ENCODE assay signal across 15 mouse cellular contexts in the genomic region with DNA sequence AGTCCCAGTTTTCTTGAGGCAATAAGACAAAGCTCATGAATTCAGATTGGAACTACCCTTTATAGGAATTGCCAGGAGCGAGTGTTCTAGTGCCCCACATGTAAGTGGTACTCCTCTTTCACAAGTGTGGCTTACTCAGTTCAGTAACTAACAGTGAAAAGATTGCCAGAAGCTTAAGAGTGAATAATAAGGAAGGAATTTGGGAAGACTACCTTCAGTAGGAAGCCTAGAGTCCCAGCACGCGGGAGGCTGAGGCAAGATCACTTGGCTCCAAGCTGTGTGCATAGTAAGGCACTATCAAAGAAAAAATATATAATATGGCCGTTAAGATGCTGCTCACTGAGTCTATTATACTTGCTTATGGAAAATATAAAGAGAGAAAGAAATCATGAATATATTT. TPM values are rescaled to one million over a fixed set of nuclear protein-coding genes. Genes with fewer than 3 reads are reported as not detected.
DNase-seq lines count a peak whose midpoint lies in the region; ATAC-seq and TF ChIP-seq lines count a peak whose summit lies in the region.
"Had no signal": no experiment of that assay in that cellular context is flagged by ENCODE, and none has a peak within 500 bp of the region (broad histone marks: within the 10 kb centered on the region; RNA-seq: fewer than 3 reads in every experiment).

No protein-coding gene starts in this region.

- H3K36me3 ChIP-seq in midbrain, embryonic 10.5 days = no peaks in the 10 kb centered on the region
- H3K36me3 ChIP-seq in midbrain, postnatal 0 days (ENCODE audit: insufficient read depth, low read length) = no peaks in the 10 kb centered on the region
- no peaks in the 10 kb centered on the region for H3K36me3 ChIP-seq in forebrain, embryonic 12.5 days (replicated peaks)
- H3K36me3 ChIP-seq in hindbrain, embryonic 14.5 days (replicated peaks; ENCODE audit: control insufficient read depth, insufficient read depth) = no peaks in the 10 kb centered on the region
- no peaks in the 10 kb centered on the region for H3K36me3 ChIP-seq in neural tube, embryonic 13.5 days
- H3K36me3 ChIP-seq: G1E; heart, embryonic 12.5 days; lung, embryonic 15.5 days had no signal

- H3K4me3 ChIP-seq in midbrain, embryonic 10.5 days = peak overlapping the region; percentile 38
- no peak overlapping the region for H3K4me3 ChIP-seq in midbrain, postnatal 0 days (ENCODE audit: low read depth, low read length)
- no peak overlapping the region for H3K4me3 ChIP-seq in forebrain, embryonic 12.5 days (replicated peaks)
- no peak overlapping the region for H3K4me3 ChIP-seq in hindbrain, embryonic 14.5 days (replicated peaks; ENCODE audit: low read length)
- H3K4me3 ChIP-seq in neural tube, embryonic 13.5 days = no peak overlapping the region
- H3K4me3 ChIP-seq: heart, embryonic 12.5 days; lung, embryonic 15.5 days; megakaryocyte, embryonic 14.5 days had no signal

- H3K27ac ChIP-seq in midbrain, embryonic 10.5 days (replicated peaks) = peak overlapping the region; percentile 88
- no peak overlapping the region for H3K27ac ChIP-seq in midbrain, postnatal 0 days (ENCODE audit: low read depth, low read length)
- H3K27ac ChIP-seq in forebrain, embryonic 12.5 days = no peak overlapping the region
- no peak overlapping the region for H3K27ac ChIP-seq in hindbrain, embryonic 14.5 days
- no peak overlapping the region for H3K27ac ChIP-seq in neural tube, embryonic 13.5 days (replicated peaks)
- H3K27ac ChIP-seq: lung, embryonic 15.5 days had no signal

- H3K4me1 ChIP-seq in midbrain, embryonic 10.5 days = peaks cover 46% of the 10 kb centered on the region
- H3K4me1 ChIP-seq in midbrain, postnatal 0 days (ENCODE audit: insufficient read depth, low read length) = 0 out of 2 replicates have a peak, but pooled peaks cover 2% of the 10 kb centered on the region
- H3K4me1 ChIP-seq in forebrain, embryonic 12.5 days = peaks cover 22% of the 10 kb centered on the region
- 0 out of 2 replicates have a peak, but pooled peaks cover 7% of the 10 kb centered on the region for H3K4me1 ChIP-seq in hindbrain, embryonic 14.5 days (replicated peaks; ENCODE audit: control insufficient read depth, insufficient read depth, low read length)
- H3K4me1 ChIP-seq in neural tube, embryonic 13.5 days (replicated peaks) = peaks cover 10% of the 10 kb centered on the region
- H3K4me1 ChIP-seq: megakaryocyte, embryonic 14.5 days had no signal

- H3K27me3 ChIP-seq in midbrain, embryonic 10.5 days (ENCODE audit: low read depth, poor library complexity, severe bottlenecking) = peaks cover 73% of the 10 kb centered on the region
- H3K27me3 ChIP-seq in midbrain, postnatal 0 days (ENCODE audit: insufficient read depth, low read length) = no peaks in the 10 kb centered on the region
- H3K27me3 ChIP-seq in forebrain, embryonic 12.5 days = no peaks in the 10 kb centered on the region
- no peaks in the 10 kb centered on the region for H3K27me3 ChIP-seq in hindbrain, embryonic 14.5 days (ENCODE audit: control insufficient read depth, insufficient read depth, low read length)
- H3K27me3 ChIP-seq in neural tube, embryonic 13.5 days = no peaks in the 10 kb centered on the region; the same call in 1 of the 2 replicates
- H3K27me3 ChIP-seq: heart, embryonic 12.5 days; lung, embryonic 15.5 days had no signal

- no peak for DNase-seq in midbrain, embryonic 10.5 days (ENCODE audit: low spot score)
- DNase-seq in midbrain, postnatal 0 days (ENCODE audit: low spot score) = no peak
- peak; percentile 43 for DNase-seq in hindbrain, embryonic 14.5 days (ENCODE audit: low spot score)
- DNase-seq in gastrocnemius, postnatal 25 days = no peak
- DNase-seq in MN1 (ENCODE audit: low spot score) = no peak
- DNase-seq in right cerebral cortex, postnatal 14 days = no peak
- DNase-seq: adrenal gland, adult 8-10 months; cerebellum, adult 8-10 months had no signal

- H3K9ac ChIP-seq in midbrain, postnatal 0 days (replicated peaks; ENCODE audit: low read length, poor library complexity, severe bottlenecking) = no peak overlapping the region
- H3K9ac ChIP-seq in forebrain, embryonic 12.5 days = no peak overlapping the region
- H3K9ac ChIP-seq in hindbrain, embryonic 14.5 days = no peak overlapping the region
- no peak overlapping the region for H3K9ac ChIP-seq in neural tube, embryonic 13.5 days
- H3K9ac ChIP-seq: heart, embryonic 12.5 days; lung, embryonic 15.5 days had no signal

- TF ChIP-seq CTCF in midbrain, postnatal 0 days (IDR thresholded peaks at IDR 0.05) = no peak

- 57% methylated on average over 4 of the region's 4 CpGs for WGBS in midbrain, embryonic 10.5 days
- 35% methylated on average over 4 of the region's 4 CpGs for WGBS in midbrain, postnatal 0 days
- 46% methylated on average over 4 of the region's 4 CpGs for WGBS in forebrain, embryonic 12.5 days
- WGBS in hindbrain, embryonic 14.5 days = 39% methylated on average over 4 of the region's 4 CpGs
- WGBS in neural tube, embryonic 13.5 days = 63% methylated on average over 4 of the region's 4 CpGs

- H3K9me3 ChIP-seq in midbrain, embryonic 10.5 days (replicated peaks) = no peaks in the 10 kb centered on the region; the same call in 1 of the 2 replicates
- no peaks in the 10 kb centered on the region for H3K9me3 ChIP-seq in midbrain, postnatal 0 days (ENCODE audit: low read length)
- no peaks in the 10 kb centered on the region for H3K9me3 ChIP-seq in forebrain, embryonic 12.5 days
- H3K9me3 ChIP-seq in hindbrain, embryonic 14.5 days (ENCODE audit: control insufficient read depth, low read length) = no peaks in the 10 kb centered on the region
- no peaks in the 10 kb centered on the region for H3K9me3 ChIP-seq in neural tube, embryonic 13.5 days
- H3K9me3 ChIP-seq: heart, embryonic 12.5 days; lung, embryonic 15.5 days had no signal

- no peak overlapping the region for H3K4me2 ChIP-seq in midbrain, postnatal 0 days (ENCODE audit: low read depth, low read length, poor library complexity, severe bottlenecking)
- H3K4me2 ChIP-seq in forebrain, embryonic 12.5 days = 0 out of 2 replicates have a peak overlapping the region, but pooled peaks have one; percentile 43
- H3K4me2 ChIP-seq in hindbrain, embryonic 14.5 days (replicated peaks) = no peak overlapping the region
- peak overlapping the region; percentile 44; the same call in 1 of the 2 replicates for H3K4me2 ChIP-seq in neural tube, embryonic 13.5 days
- H3K4me2 ChIP-seq: liver, embryonic 11.5 days; lung, embryonic 15.5 days had no signal

- no peak for ATAC-seq in midbrain, postnatal 0 days (ENCODE audit: low FRiP score)
- ATAC-seq in forebrain, embryonic 12.5 days (ENCODE audit: low FRiP score) = no peak; the same call in 1 of the 2 replicates
- peak; percentile 12; the same call in 1 of the 2 replicates for ATAC-seq in hindbrain, embryonic 14.5 days (ENCODE audit: low FRiP score)
- 0 out of 2 replicates have a peak, but pooled peaks have one; percentile 8 for ATAC-seq in neural tube, embryonic 13.5 days (ENCODE audit: low read depth)

RNA-seq across cellular contexts. Expression of a gene that starts 26.2 kb away (rescaled TPM):
- polyA plus RNA-seq in midbrain, embryonic 10.5 days (2016; fragmentation: Nextera tagmentation; extraction: Ambion mirVana) = 19.0 and 24.6 TPM in 2 replicates
- 213 and 251 TPM in 2 replicates for total RNA-seq in midbrain, postnatal 0 days (2014; rRNA removed)
- polyA plus RNA-seq in midbrain, postnatal 0 days (2015; fragmentation: Nextera tagmentation; extraction: Ambion mirVana) = 19.0 and 23.3 TPM in 2 replicates
- 46.1 and 49.0 TPM in 2 replicates for polyA plus RNA-seq in forebrain, embryonic 12.5 days (2016; fragmentation: Nextera tagmentation; extraction: Ambion mirVana)
- polyA plus RNA-seq in hindbrain, embryonic 14.5 days (2014; fragmentation: Nextera tagmentation; extraction: Ambion mirVana) = 53.9 and 59.2 TPM in 2 replicates
- polyA plus RNA-seq in neural tube, embryonic 13.5 days (2015; fragmentation: Nextera tagmentation; extraction: Ambion mirVana) = 32.9 and 38.6 TPM in 2 replicates
- total RNA-seq in gastrocnemius, postnatal 25 days (2021) = 10 to 100 TPM; 31.0 to 36.4 TPM
- polyA plus RNA-seq: G1E had no signal

Comparison
In these comparisons a context has a peak if more than half of its experiments do, and no peak if none do; other contexts are left out.
1. ATAC-seq: peak in hindbrain, embryonic 14.5 days (single experiment) and neural tube, embryonic 13.5 days (single experiment); none in midbrain, postnatal 0 days (single experiment) and forebrain, embryonic 12.5 days (single experiment).
2. H3K4me2 ChIP-seq: peak in forebrain, embryonic 12.5 days (single experiment) and neural tube, embryonic 13.5 days (single experiment); none in midbrain, postnatal 0 days (single experiment) and hindbrain, embryonic 14.5 days (single experiment).